Mouse (Mus musculus) cerebral cortex, adult 2 months (tissue): ENCODE data around the gene Sept11.

ENCODE experiments used
- WGBS: fragments of 180-500 bp; shearing (Covaris S2); methylation state at CpG from one replicate; pipeline ENCODE4 v1.1.7; 2018; 5-methylcytosine and 5-hydroxymethylcytosine counted together

The Sept11 gene

DNA sequence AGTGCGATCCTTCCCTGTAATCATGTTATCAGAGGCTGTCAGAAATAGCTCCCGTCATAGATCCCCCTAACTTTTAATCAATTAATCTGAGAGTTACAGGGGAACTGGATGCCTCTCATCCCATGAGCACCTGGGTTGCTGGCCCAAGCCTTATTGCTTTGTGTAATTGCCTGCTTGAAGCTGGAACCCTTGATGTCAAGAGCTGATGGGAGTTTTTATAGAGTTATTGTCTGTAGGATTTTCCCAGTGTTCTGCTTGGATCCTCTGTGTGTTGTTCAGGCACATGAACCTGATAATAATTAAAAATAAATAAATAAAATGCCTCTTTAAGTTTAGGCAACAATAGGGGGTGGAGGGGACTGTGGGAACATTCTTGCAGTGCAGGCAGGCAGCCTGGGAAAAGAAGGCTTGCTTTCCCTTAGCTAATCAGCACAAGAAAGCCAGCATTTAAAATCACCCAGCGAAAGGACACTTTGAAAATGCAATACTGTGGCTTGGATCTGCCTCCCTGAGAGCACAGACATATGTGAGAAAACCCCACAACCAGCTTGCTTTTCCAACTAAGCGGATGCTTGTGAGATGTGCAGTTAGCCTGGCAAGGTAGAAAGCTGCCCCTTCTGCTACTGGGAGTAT is 33.8 kb downstream of the Sept11 start:
- WGBS, result 37% methylated on average over 4 of the region's 4 CpGs

DNA sequence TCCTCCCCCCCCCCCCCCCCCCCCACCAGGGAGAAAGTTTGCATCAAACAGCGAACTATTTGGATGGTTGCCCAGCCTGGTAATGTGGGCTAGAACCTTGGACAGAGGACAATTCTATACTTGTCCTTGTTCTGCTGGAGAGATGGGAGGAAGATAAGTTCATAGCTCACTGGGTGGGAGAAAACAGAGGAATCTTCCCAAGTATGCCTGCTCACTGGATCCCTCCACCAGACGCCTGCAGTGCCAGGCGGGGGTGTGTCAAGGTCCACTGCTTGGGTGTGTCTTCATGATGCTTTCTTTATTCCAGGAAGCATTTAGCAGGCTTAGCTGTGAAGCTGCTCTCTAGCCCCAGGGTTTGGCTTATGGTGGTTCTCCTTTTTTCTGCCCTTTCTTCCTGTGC is 34.5 kb downstream of the Sept11 start:
- 3% methylated on average over 3 of the region's 3 CpGs for WGBS

DNA sequence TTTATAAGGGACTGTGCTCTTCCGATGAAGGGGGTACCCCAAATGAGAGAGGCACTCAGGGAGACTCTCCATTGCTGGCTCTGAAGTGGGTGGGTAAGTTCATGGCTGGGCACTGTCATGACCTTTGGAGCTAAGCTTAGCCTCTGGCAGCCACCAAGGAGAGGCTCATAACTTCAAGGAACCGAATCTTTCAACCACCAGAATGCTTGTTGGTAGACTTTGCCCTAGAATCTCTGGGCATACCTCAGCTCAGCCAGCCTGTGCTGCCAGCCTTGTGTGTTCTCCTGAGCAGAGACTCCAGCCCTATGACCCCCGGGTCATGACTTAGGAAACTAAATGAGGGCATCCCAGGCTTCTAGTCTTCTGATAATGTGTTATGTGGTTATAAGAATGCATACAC is 35.5 kb downstream of the Sept11 start:
- WGBS, result 67% methylated on average over 3 of the region's 3 CpGs

DNA sequence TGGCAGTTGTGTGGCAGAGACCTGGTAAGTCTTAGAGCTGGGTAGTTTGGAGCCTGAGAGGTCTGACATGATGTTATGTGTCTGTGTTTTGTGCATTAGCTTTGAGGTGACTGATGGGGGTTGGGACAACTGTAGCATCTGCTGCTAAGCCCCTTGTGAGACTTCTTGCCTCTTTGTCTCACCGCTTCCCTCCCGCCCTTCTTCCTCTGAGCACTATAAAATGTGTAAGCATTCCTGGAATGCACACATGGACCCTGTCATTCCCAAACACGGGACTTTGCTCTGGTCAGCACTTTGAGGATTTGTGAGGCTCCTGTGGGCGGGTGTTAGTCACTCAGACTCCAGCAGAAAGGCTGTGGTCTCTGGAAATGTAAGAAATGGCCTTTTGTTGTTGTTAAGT is 36.7 kb downstream of the Sept11 start:
- 59% methylated on average over 4 of the region's 4 CpGs for WGBS

DNA sequence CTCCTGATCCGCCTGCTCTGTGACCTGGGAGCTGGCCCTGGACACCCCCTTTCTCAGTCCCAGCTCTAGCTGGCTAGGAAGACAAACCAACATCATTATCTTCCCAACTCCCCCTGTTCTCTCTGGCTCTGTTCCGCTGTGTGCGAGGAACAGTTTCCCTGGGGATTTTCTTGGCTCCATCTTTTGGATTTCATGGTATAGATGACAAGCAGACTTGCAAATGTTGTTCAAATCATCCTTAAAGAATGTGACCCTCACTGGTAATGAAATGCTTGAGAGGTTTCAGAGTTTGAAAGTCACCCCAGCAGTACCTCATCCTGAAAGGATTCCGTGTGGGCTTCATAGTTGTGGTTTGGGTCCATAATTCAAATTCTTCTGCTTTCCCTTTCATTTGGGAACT is 38.2 kb downstream of the Sept11 start:
- WGBS, result 64% methylated on average over 4 of the region's 4 CpGs

DNA sequence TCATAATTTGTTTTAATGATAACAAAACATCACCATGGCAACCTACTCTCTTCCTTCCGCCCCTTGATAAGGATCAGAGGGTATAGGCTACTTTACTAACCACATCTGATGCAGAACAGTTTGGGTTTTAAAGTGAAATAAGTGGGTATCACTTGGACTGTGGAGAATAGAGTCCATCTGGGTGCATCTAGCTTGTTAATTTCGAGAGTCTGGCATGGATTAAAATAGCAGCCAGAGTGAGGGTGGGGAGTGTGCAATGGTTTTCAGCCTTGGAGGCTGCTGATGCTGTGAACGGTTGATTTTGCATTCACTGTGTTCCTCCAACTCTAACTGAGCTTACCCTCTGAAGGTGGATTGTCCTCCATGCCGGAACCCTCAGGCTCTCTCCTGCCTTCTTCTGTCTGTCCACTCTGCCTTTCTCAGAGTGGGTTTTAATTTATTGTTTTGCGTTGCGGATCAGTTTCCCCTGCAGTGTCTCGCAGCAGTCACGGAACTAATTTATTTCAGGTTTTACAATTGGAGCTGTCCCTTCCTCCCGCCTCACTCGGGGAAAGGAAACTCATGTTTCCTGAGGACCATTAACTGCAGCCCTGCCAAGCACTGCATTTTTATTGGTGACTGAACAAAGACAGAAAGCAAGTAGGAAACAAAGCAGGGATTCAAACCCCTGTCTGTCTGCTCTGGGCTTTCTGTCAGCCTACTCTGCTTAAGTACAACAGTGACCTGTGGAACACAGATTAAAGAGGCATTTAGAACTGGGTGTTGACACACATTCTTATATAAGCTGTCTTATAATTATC is 40.4 kb downstream of the Sept11 start:
- WGBS, result 11% methylated on average over 10 of the region's 10 CpGs

DNA sequence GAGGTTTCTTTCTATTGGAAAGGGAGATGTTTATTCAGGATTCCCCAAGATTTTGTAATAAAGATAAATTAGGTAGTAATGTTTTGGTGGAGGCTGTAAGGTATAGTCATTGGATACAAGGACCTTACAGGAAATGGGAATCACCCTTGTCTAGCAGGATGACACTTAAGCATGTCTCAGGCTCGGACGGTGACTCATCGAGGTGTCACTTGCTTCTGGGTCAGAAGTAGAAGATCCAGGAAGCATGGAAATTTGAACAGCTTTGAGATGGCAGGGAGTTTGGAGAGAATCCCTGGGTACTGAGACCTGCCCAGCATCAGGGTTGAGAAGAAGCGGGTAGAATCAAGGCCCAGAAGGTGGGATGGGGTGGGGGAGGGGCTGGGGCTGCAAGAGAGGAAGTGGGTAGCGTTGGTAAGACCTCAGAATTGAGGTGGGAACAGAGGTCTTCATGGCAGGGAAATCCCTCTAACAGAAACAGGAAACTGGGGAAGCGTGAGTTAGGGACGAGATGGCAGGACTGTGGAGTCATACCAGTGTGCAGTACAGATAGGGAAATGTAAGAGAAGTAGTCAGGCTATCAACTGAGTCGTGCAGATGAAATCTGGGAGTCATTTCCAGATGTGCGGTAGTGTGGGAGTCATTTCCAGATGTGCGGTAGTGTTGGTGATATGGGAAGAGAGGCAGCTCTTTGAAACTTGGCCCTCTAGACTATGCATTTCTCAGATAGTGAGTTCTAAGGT is 42.3 kb downstream of the Sept11 start:
- WGBS, result 72% methylated on average over 10 of the region's 10 CpGs

DNA sequence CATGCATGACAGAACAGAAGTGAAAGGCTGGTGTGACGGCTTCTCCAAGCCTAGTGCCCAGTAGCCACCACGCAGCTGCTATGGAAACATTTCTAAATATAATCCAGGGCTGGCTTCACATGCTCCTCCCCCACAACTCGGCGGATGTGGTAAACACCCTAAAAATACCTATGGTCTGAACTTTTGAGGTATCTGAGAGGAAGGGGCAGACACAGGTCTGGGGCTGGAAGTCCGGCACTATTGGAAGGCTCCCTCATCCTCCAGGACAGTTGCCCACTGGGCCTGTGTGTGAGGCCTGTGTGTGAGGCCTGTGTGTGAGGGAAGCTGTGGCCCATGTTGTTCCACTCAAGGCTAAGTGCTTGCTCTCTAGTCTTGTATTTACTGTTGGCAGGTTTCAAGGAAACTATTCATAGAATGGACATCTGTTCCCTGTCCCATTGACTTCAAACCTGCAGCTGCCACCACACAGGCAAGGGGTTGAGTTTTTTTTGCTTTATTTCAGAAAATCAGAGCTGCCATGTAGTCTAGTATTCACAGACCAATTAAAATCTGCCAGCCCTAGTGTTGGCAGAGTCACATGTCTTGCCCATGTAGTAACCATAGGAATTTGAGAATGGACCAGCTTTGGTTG is 43.8 kb downstream of the Sept11 start:
- 25% methylated on average over 5 of the region's 5 CpGs for WGBS

DNA sequence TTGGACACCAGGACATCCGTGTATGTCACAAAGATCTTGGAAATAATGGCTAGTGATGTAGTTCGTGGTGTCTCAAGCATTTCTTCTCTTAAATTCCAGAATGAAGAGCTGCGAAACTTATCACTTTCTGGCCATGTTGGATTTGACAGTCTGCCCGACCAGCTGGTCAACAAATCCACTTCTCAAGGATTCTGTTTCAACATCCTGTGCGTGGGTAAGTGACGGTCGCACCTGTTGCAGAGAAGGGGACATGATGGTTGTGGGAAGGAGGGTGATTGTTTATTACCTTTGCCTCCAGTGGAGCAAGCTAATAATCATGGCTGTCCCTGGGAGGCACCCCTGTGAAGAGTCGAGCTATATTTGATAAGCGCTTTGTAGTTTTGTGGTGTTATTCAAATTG is 46.1 kb downstream of the Sept11 start:
- WGBS, result 65% methylated on average over 9 of the region's 9 CpGs

DNA sequence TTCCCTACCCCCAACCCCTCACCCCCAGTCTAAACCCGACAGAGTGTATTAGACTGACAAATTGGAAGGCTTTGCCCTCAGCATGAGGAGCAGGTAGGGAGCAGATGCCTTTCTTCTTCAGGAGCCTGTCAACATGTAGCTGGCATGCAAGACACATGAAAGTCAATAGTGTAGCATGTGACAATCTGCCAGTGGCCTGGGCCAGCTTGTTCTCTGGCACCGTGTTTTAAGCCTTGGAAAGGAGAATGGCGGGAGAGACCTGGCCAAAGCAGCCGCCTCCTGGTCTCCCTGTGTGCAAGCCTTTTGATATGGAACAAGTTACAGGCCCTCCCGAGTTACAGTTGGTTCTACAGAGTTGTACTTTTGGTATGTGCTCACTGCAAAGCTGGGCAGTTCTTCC is 47.5 kb downstream of the Sept11 start:
- 64% methylated on average over 5 of the region's 5 CpGs for WGBS

DNA sequence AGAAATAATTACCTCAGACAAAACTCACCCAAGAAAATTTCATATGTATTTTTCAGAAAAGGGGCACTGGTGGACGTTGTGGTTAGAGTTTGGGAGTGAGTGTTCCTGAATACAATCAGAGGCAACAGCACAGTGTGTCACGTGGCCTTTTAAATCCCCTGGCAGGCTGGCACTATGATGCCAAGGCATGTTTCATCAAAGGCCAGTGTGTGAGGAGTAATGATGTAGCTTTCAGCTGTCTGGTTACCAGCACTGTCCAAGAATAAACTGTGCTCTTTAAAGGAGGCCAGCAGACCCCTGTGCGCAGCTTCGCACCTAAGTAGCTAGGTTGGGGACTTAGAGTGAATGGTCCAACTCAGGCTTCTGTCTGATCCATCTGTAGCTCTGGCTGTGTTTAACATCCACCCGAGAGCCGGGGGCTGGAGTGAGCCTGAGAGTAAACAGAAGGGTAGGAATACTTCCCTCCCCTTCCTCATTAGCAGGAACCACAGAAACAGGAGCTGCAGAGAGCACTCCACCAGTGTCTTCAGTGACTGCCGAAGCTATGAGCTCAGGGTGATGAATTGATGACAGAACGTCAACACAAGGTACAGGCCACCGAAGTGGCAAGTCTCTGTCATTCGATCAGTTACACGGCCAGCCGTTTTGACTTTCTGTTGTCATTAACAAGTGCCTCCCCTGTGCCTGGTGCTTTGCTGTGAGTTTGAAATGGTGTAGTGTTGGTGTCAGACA is 50.3 kb downstream of the Sept11 start:
- 68% methylated on average over 12 of the region's 12 CpGs for WGBS

DNA sequence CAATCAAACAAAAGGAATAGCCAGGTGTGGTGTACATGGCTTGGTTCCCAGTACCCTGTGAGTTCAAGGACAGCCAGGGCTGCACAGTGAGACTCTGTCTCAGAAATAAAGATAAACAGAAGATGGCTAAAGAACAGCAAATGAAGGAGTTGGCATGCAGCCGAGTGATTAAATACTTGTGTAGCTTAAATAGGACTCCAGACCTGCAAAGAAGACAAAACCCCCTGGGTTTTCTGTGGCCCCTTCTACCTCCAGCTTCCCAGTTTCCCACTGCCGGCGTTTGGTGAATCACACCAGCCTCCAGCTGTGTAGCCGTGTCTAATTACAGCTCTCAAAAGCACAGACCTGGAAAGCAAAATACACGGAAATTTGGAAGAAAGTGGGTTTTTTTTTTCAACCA is 51.6 kb downstream of the Sept11 start:
- 29% methylated on average over 5 of the region's 5 CpGs for WGBS

DNA sequence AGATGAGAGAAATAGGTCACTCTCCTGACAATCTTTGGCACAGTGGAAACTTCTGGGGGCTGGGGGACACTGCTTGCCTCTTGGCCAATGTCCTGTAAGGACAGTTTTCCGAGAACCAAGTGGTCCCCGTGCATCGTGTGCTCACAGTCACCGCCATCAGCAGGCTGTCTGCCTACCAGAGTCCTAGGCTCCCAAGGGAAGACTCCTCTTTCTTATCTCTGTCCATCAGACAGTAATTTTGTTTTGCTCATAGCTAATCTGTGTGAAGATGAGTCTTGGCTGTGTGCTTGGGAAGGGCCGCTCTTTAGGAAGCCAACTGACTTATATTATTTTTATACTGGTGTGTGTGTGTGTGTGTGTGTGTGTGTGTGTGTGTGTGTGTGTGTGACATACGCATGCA is 52.3 kb downstream of the Sept11 start:
- WGBS, result 71% methylated on average over 6 of the region's 6 CpGs

DNA sequence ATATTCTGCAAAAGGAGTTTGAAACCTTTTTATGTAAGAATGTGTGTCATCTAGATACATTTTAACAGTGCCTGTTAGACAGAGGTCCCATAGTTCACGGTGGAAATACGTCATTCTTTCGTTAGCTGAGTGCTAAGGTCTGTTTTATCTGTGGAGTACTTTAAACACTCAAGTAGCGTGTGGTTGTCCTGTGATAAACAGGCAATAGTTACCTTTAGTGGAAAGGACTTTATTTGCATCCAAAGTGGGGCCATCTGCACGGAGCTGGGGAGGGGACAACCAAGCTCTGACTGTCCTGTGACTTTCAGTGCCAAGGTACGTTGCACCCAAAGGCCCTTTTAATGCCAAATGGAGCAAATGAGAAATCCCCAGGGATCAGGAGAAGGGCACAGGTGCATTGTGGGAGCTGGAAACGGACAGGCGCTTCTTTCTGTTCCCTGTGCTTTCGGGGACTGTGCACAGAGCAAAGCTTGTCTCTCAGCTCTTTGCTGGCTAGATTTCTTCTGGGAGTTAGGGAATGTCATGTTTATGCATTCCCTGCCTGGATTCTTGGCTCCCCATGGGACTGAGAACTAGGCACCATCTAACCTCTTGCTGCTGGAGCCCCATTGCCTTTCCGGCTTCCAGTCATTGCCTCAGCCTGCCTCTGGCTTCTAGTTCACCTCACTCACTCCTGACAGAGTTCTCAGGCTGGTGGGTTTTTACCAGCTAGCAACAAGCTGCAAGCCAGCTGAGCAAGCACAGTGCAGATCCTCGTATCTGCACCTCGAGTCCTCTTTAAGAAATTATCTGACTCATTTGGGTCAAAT is 56.9 kb downstream of the Sept11 start:
- WGBS, result 67% methylated on average over 12 of the region's 12 CpGs

DNA sequence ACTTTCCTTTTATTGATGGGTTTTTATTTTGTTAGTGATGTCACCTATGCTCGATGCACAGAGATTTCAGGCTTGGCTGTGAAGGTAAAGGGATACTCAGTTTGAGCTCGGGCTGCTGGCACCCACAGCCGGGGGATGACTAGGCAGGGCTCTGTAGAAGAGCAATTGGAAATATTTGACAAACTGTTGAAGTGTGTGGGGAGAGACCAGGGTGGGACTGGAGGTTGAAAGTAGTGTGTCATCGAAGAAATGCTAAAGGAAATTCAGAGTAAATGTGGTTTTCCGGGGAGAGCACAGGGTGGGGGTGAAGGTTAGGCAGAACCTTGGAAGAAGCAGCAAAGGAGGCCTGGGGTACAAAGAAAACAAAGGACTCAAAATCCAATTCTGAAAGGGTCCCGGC is 58.7 kb downstream of the Sept11 start:
- 50% methylated on average over 6 of the region's 6 CpGs for WGBS

DNA sequence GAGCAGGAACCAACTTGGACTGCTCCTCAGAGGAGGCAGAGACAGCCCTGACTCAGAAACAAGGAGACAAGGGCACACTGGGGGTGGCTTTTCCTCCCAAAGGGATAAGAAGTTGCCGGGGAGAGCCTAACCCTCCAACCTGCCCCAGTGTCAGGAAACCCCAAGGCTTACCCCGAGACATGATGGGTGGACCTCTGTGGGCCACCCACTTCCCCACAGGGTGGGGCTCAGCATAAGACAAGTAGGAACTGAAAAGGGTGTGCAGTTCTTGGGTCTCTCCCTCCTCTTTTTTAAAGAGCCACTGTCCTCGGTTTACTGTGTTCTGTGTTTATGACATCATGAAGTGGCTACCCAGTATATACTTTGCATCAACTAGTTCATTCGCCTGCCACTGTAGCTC is 59.2 kb downstream of the Sept11 start:
- 48% methylated on average over 4 of the region's 4 CpGs for WGBS

DNA sequence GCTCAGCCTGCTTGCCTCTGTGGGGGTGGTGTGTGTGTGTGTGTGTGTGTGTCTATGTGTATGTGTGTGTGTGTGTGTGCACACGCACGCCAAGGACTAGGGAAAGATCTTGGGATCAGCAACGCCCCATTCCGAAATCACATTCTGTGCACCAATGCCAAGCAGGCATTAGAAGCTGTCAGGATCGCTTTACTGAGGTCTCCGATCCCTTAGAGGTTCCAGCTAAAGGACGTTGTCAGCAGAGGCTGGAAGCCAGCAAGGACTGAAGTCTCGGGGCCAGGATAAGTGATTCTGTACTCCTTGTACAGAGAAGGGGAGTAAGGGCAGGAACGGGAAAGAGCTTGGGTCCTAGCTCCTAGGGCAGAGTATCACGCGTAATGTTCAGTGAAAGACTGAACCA is 61.2 kb downstream of the Sept11 start:
- 82% methylated on average over 11 of the region's 11 CpGs for WGBS

DNA sequence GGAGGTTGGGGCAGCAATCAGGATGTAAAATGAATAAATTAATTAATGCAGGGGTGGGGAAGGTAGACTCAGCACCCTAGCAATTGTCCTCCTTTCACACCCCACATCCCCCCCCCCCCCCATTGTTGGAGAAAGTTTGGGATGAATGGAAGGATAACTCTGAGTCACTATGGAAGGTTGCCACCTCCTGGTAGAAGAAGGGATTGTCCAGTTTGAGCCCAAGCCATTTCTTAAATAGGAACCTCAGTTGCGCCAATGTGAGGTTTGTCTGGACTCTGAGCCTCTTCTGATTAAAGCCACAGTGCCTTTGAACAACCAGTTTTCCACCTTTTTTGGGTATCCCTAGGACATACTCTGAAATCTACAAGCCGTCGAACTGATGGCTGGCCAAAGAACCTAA is 70.3 kb downstream of the Sept11 start:
- WGBS, result 67% methylated on average over 3 of the region's 3 CpGs

DNA sequence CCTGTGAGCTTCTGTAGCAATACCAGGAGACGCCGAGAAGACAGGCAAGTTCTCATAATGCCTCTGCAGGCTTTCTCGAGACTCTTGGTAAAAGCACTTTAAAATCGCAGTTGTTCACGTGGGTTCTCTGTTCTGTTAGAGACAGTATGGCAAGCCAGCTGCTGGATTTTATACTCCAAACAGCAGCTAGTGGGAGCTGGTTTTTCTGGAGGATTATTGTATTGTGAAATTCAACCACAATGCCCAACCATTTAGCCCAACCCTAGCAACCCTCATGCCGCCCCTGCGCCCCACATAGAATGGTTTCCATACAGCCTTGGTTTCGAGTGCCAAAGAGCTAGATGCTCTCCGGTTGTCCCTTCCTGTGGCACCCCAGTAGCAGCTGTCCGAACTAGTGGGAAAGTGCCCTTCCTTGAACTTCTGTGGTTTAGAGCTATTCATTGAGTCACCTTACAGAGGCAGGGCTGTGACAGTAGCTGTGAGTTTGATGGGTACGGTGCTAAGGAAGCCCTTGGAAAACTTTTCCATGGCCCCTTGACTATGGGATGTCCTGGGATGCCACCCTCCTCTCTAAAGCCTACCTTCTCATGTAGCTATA is 74.8 kb downstream of the Sept11 start:
- WGBS, result 80% methylated on average over 11 of the region's 11 CpGs

DNA sequence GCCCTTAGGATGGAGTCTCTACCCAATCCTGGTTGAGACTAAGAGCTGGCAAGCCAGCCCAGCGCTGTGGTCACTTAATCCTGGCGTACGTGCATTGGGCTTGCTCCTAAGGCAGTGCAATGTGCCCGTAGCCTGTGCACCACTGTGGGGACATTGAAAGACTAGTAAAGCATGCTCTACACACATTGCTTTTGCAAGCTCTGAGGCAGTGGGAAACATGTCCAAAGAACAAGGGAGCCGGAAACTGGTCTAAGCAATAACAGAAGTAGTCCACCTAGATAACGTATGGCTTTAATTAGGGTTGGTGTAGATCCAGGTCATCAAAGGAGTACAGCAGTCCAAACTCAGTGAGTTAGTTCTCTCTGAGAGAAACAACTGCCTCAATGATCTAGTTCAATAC is 75.4 kb downstream of the Sept11 start:
- 79% methylated on average over 6 of the region's 6 CpGs for WGBS
